In the genomic region with DNA sequence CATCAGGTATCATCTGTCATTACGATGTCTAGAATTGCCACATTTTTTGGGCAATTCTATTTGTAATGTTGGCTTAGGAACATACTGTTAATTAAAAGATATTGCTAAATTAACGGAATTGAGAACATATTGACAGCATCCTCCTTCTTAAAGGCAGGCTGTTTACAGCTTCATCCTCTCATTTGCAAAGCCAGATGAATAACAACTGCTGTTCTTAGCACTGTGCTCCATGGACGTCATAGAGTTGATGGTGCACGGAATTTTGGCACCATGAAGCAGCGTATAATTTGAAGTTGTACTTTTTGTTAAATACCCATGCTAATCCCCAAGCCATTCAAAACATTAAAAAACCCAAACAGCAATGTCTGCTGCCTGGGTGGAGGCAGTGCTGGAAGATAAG, we compare ENCODE assay signal across 32 mouse cellular contexts. TPM values are rescaled to one million over a fixed set of nuclear protein-coding genes. Genes with fewer than 3 reads are reported as not detected.
"Had no signal": no experiment of that assay in that cellular context is flagged by ENCODE, and none has a peak within 500 bp of the region (broad histone marks: within the 10 kb centered on the region; RNA-seq: fewer than 3 reads in every experiment).

No protein-coding gene starts in this region.

- H3K4me3 ChIP-seq: limb, embryonic 10.5 days; limb, embryonic 12.5 days; limb, embryonic 13.5 days; limb, embryonic 15.5 days; liver, embryonic 12.5 days; liver, embryonic 13.5 days; liver, embryonic 15.5 days; lung, embryonic 15.5 days; megakaryocyte, embryonic 14.5 days; midbrain, embryonic 10.5 days; midbrain, embryonic 12.5 days; midbrain, embryonic 13.5 days; midbrain, embryonic 15.5 days; myocyte; neural tube, embryonic 12.5 days had no signal

- DNase-seq: left cerebral cortex, postnatal 4 days; liver; liver, embryonic 13.5 days; liver, postnatal 0 days; lung, adult 18-20 months; lung, adult 2 months; lung, embryonic 14.5 days; lung, postnatal 10 days; lung, postnatal 14 days; lung, postnatal 36 days; midbrain, embryonic 14.5 days had no signal

- ATAC-seq: liver, embryonic 12.5 days; liver, postnatal 0 days; lung, postnatal 0 days; midbrain, embryonic 13.5 days; midbrain, embryonic 15.5 days; midbrain, embryonic 16.5 days had no signal

- H3K9ac ChIP-seq: limb, embryonic 12.5 days; limb, embryonic 13.5 days; limb, embryonic 15.5 days; liver, embryonic 12.5 days; liver, embryonic 13.5 days; liver, embryonic 14.5 days; liver, embryonic 15.5 days; liver, postnatal 0 days; lung, embryonic 14.5 days; lung, embryonic 15.5 days; midbrain, embryonic 12.5 days; midbrain, embryonic 13.5 days; midbrain, embryonic 15.5 days; neural tube, embryonic 12.5 days had no signal

- H3K27ac ChIP-seq: limb, embryonic 10.5 days; limb, embryonic 12.5 days; limb, embryonic 13.5 days; limb, embryonic 15.5 days; liver, embryonic 12.5 days; liver, embryonic 13.5 days; liver, embryonic 14.5 days; liver, embryonic 15.5 days; lung, embryonic 15.5 days; macrophage; midbrain, embryonic 10.5 days; midbrain, embryonic 12.5 days; midbrain, embryonic 13.5 days; midbrain, embryonic 15.5 days; neural tube, embryonic 12.5 days had no signal

- H3K9me3 ChIP-seq: limb, embryonic 10.5 days; limb, embryonic 12.5 days; limb, embryonic 13.5 days; limb, embryonic 15.5 days; liver, embryonic 12.5 days; liver, embryonic 13.5 days; liver, embryonic 15.5 days; lung, embryonic 15.5 days; megakaryocyte, embryonic 14.5 days; midbrain, embryonic 10.5 days; midbrain, embryonic 12.5 days; midbrain, embryonic 13.5 days; midbrain, embryonic 15.5 days; neural tube, embryonic 12.5 days had no signal

- H3K4me2 ChIP-seq: limb, embryonic 12.5 days; limb, embryonic 13.5 days; limb, embryonic 15.5 days; liver, embryonic 11.5 days; liver, embryonic 12.5 days; liver, embryonic 13.5 days; liver, embryonic 15.5 days; lung, embryonic 14.5 days; lung, embryonic 15.5 days; midbrain, embryonic 11.5 days; midbrain, embryonic 12.5 days; midbrain, embryonic 13.5 days; midbrain, embryonic 15.5 days; neural tube, embryonic 12.5 days had no signal

- H3K4me1 ChIP-seq: liver, embryonic 12.5 days; liver, embryonic 13.5 days; liver, embryonic 15.5 days; lung, embryonic 15.5 days; megakaryocyte, embryonic 14.5 days; midbrain, embryonic 13.5 days; midbrain, embryonic 15.5 days; neural tube, embryonic 12.5 days had no signal

- H3K36me3 ChIP-seq: limb, embryonic 10.5 days; limb, embryonic 13.5 days; limb, embryonic 15.5 days; liver, embryonic 12.5 days; liver, embryonic 13.5 days; liver, embryonic 15.5 days; lung, embryonic 15.5 days; midbrain, embryonic 10.5 days; midbrain, embryonic 12.5 days; midbrain, embryonic 13.5 days; midbrain, embryonic 15.5 days; neural tube, embryonic 12.5 days had no signal

- H3K27me3 ChIP-seq: limb, embryonic 12.5 days; limb, embryonic 13.5 days; limb, embryonic 15.5 days; lung, embryonic 15.5 days; midbrain, embryonic 12.5 days; midbrain, embryonic 15.5 days; neural tube, embryonic 12.5 days had no signal

RNA-seq across cellular contexts. Expression of gene Creb5, which starts 10.8 kb away (rescaled TPM):
- total RNA-seq: megakaryocyte-erythroid progenitor cell, adult 5-6 weeks had no signal
